Mouse (Mus musculus) cerebellum, adult 2 months (tissue): Measurements from ENCODE around the gene Neurog2. TPM values are rescaled to one million over a fixed set of nuclear protein-coding genes. Genes with fewer than 3 reads are reported as not detected.

Source experiments
- DNase-seq, 2 experiments: peaks; one replicate each; pipeline ENCODE4 v3.0.0; 2021
- H3K27ac ChIP-seq: fragments of 200-500 bp; 2 replicates; pipeline ENCODE4 v1.5.1; 2012; ENCODE audit warnings: low read length, control low read depth, inconsistent platforms; ENCODE audit not compliant: insufficient read depth
- H3K27me3 ChIP-seq: fragments of 200-500 bp; 2 replicates; pipeline ENCODE4 v1.6.1; 2012; ENCODE audit warnings: inconsistent platforms, mild to moderate bottlenecking, low read length, moderate library complexity; ENCODE audit not compliant: control insufficient read depth, insufficient read depth
- H3K4me1 ChIP-seq: fragments of 200-500 bp; 2 replicates; pipeline ENCODE4 v1.6.1; 2011; ENCODE audit warnings: low read length; ENCODE audit not compliant: control insufficient read depth, insufficient read depth
- H3K4me3 ChIP-seq: fragments of 200-500 bp; replicated peaks from 2 replicates; pipeline ENCODE3; 2011; ENCODE audit warnings: mild to moderate bottlenecking, low read depth, low read length, control low read depth; ENCODE audit not compliant: insufficient read depth
- CTCF ChIP-seq: fragments of 200-500 bp; IDR thresholded peaks from 2 replicates; pipeline ENCODE4 v1.5.1; 2011; ENCODE audit warnings: low read depth, mild to moderate bottlenecking, control low read depth, low read length, moderate library complexity, borderline replicate concordance; ENCODE audit not compliant: insufficient read depth
- POLR2A ChIP-seq: fragments of 200-500 bp; IDR thresholded peaks from 2 replicates; pipeline ENCODE4 v1.6.1; 2011; ENCODE audit warnings: low read length, control low read depth, borderline replicate concordance; ENCODE audit not compliant: insufficient read depth
- WGBS: fragments of 180-500 bp; shearing (Covaris S2); methylation state at CpG from one replicate; pipeline ENCODE4 v1.1.7; 2018; 5-methylcytosine and 5-hydroxymethylcytosine counted together
- polyA plus RNA-seq: library from polyadenylated mRNA; depleted of rRNA; stranded (reverse); fragments of >200 nt; gene quantifications from 2 replicates; pipeline ENCODE4 v1.2.3, GENCODE M21; 2012; rRNA removed

Neurog2 gene
- polyA plus RNA-seq, 1 experiment = 0.31 TPM

DNA sequence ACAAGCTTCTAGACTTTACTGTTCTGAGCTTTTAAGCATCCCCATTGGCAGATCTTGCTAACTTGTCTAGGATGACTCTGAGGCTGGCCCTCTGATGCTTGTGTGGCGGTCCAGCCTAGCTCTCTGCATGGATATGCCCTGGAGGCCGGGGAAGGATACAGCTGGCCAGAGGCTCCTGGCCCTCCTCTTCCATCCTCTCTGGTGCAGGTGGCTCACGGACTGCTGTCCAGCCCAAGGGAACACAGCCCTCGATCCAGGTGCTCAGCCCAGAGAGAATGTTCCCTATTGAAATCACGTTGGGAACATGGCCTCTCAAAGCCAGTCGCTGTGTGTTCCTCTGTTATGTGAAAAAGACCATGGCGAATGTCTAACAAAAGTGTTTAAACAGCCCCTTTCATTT is 27.8 kb downstream of the Neurog2 start:
- H3K27me3 ChIP-seq = no peaks in the 10 kb centered on the region; the same call in 1 of the 2 replicates
- WGBS = 77% methylated on average over 7 of the region's 7 CpGs
- no peak overlapping the region for H3K27ac ChIP-seq
- DNase-seq = no peak
- H3K4me1 ChIP-seq = no peaks in the 10 kb centered on the region
- H3K4me3 ChIP-seq = no peak overlapping the region
- TF ChIP-seq POLR2A = no peak
- TF ChIP-seq CTCF = no peak

DNA sequence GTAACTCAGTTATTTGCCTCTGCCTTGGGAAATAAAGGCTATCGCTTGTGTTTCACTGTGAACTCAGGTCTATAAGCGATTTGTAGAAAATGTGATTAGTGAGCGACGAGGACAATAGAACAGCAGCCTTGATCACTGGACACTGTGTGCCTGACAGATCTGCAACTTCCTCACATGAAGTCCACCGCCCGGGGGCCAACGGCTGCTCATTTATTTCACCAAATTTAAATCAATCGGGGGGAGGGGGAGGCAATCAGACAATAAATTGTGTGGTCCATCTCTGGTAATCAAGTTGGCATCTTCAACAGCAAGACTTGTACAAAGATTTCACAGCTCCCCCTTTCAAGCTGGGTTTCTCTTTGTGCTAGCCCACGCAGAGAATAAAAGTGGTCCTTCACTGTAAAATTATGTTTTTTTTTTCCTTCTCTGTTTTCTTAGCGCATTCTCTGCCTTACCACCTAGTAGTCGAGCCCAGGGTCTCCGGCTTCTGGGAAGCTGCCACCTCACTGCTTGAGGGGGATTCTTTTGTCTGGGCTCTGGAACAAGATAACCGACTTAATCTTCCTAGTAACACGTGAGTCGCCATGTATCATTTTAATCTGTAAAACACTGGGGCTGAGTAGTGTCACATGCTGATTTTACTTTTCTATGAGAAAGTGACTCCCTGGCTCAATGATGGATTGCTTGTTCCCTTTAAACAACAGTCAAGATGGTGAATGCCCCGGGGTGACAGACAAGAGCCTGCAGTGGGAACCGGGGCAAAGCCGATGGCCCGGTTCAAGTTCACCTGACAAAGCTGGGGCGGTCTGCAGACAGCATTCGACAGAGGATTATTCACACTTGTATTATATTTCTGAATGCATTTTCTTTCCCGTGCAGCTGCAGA is 29.0 kb downstream of the Neurog2 start:
- Histone ChIP-seq H3K4me1 (no peaks in the 10 kb centered on the region), H3K4me3 (no peak overlapping the region), H3K27me3 (no peaks in the 10 kb centered on the region; the same call in 1 of the 2 replicates), H3K27ac (no peak overlapping the region)
- WGBS = 36% methylated on average over 22 of the region's 22 CpGs
- DNase-seq = no peak
- TF ChIP-seq CTCF (no peak), POLR2A (no peak)

DNA sequence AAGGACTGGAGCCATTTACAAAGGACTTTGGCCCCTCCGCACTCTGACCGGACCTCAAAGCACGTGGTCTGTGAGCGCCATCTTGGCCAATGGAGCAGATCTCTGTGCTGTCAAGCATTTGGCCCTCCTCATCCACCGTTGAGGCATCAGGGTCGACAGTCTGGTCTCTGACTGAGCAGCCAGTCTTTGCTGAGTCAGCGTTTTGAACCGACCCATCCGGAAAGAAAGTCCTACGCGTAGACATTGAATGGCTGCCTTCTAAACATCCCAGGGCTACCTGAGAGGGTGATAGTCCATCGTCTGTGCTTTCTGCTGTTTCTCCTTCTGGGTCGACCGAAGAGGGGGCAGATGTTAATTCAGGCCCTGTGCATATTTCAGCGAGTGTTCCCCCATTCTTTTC is 46.8 kb downstream of the Neurog2 start:
- WGBS = 89% methylated on average over 15 of the region's 15 CpGs
- Histone ChIP-seq H3K4me3 (no peak overlapping the region), H3K27ac (no peak overlapping the region)

More for the DNA sequence above, 46.8 kb downstream of the Neurog2 start:
- DNase-seq = no peak
- Histone ChIP-seq H3K27me3 (no peaks in the 10 kb centered on the region), H3K4me1 (no peaks in the 10 kb centered on the region)
- TF ChIP-seq CTCF (no peak), POLR2A (no peak)

Other genes starting within 250 kb of the Neurog2 start
- 446 and 457 TPM in 2 replicates for gene Ank2, start 133.8 kb upstream of the Neurog2 start, polyA plus RNA-seq
- 14.3 and 14.8 TPM in 2 replicates for gene Larp7, start 79.8 kb upstream of the Neurog2 start, polyA plus RNA-seq
- 6.4 and 7.4 TPM in 2 replicates for gene Zgrf1, start 79.6 kb upstream of the Neurog2 start, polyA plus RNA-seq
- gene Alpk1, start 147.4 kb downstream of the Neurog2 start, polyA plus RNA-seq = 1.8 and 2.0 TPM in 2 replicates
- gene Tifa, start 156.7 kb downstream of the Neurog2 start, polyA plus RNA-seq = 3.9 and 4.3 TPM in 2 replicates
- gene Ap1ar, start 204.4 kb downstream of the Neurog2 start, polyA plus RNA-seq = 49.8 and 52.8 TPM in 2 replicates